Mouse (Mus musculus): Measurements from ENCODE around the gene 2700081O15Rik. TPM values are rescaled to one million over a fixed set of nuclear protein-coding genes. Genes with fewer than 3 reads are reported as not detected.

The 2700081O15Rik gene
- polyA plus RNA-seq, 1 experiment from 2014 or later = 16.0 TPM

DNA sequence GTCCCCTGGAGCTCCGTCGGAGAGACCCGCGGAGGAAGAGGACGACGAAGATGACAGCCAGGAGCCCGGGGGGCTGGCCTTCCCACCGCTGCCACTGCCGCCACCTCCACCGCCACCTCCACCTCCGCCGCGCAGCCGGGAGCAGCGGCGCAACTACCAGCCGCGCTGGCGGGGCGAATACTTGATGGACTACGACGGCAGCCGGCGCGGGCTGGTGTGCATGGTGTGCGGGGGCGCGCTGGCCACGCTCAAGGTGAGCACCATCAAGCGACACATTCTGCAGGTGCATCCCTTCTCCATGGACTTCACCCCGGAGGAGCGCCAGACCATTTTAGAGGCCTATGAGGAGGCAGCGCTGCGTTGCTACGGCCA lies 5.2 kb downstream of the 2700081O15Rik start:
- no peak for ATAC-seq (ENCODE audit: low FRiP score)
- Histone ChIP-seq H3K4me2 (peak overlapping the region; percentile 85), H3K9ac (replicated peaks) (peak overlapping the region; percentile 57), H3K36me3 (peaks cover 32% of the 10 kb centered on the region), H3K9me3 (replicated peaks) (no peaks in the 10 kb centered on the region), H3K4me1 (peaks cover 68% of the 10 kb centered on the region), H3K27ac (replicated peaks) (peak overlapping the region; percentile 85), H3K4me3 (replicated peaks) (peak overlapping the region; percentile 43), H3K27me3 (replicated peaks) (no peaks in the 10 kb centered on the region)
- WGBS = 11% methylated on average over 32 of the region's 35 CpGs

DNA sequence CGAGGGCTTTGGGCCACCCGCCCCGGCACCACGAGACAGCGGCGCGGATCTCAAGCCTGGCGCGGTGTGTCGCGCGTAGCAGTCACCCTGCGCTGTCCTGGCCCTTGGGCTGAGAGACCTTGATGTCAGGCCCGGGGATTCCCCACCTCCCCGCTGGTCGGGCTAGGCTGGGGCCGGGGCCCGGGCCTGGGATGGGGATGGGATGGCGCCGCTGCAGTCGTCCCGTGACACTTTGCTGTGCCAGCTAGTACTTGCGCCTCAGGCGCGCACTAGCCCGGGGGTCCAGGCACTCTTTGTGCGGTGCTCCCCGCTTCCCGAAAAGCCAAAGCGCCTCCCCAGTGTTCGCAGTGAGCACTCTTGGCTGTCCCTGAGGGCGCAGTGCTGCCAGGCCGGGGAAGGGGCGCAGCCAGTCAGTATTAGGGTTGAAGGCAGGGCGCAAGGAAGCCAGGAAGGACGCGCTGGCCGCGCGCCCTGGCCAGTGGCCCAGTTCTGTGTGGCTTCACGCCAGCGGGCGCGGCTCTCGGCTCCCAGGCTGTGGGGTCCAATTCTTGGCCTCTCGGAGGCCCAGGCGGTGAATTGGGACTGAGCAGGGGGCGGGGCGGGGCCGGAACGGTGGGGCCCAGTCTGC lies 5.7 kb downstream of the 2700081O15Rik start:
- H3K4me2 ChIP-seq = peak overlapping the region; percentile 85
- H3K27ac ChIP-seq (replicated peaks) = peak overlapping the region; percentile 85
- H3K36me3 ChIP-seq = peaks cover 37% of the 10 kb centered on the region
- WGBS = 7% methylated on average over 51 of the region's 51 CpGs
- H3K4me3 ChIP-seq (replicated peaks) = peak overlapping the region; percentile 43
- no peaks in the 10 kb centered on the region for H3K27me3 ChIP-seq (replicated peaks)
- peak; percentile 60 for ATAC-seq (ENCODE audit: low FRiP score)
- H3K9me3 ChIP-seq (replicated peaks) = no peaks in the 10 kb centered on the region
- peaks cover 68% of the 10 kb centered on the region for H3K4me1 ChIP-seq
- peak overlapping the region; percentile 57 for H3K9ac ChIP-seq (replicated peaks)

DNA sequence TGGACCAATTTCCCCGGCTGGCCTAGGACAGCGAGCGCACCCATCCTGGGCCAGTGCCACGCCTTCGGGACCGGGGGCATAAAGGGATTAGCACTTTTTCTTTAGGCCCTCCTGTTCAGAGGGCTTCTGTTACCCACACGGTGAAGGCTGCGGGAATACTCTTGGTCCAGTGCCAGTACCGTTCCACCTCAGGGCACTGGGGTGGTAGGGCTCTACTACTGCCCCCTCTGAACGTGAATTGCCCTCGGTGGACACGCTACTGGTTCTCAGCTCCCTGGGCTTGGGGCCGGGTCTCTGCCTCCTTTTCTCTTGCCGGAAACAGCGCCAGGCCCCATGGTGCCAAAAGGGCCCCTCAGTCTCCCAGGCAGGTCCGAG lies 6.2 kb downstream of the 2700081O15Rik start:
- ATAC-seq (ENCODE audit: low FRiP score) = no peak; the same call in none of the 2 replicates
- Histone ChIP-seq H3K27me3 (replicated peaks) (no peaks in the 10 kb centered on the region), H3K36me3 (peaks cover 42% of the 10 kb centered on the region), H3K27ac (replicated peaks) (peak overlapping the region; percentile 85), H3K9ac (replicated peaks) (peak overlapping the region; percentile 57), H3K4me3 (replicated peaks) (peak overlapping the region; percentile 43), H3K9me3 (replicated peaks) (no peaks in the 10 kb centered on the region), H3K4me2 (peak overlapping the region; percentile 85), H3K4me1 (peaks cover 68% of the 10 kb centered on the region)
- WGBS = 17% methylated on average over 16 of the region's 16 CpGs

DNA sequence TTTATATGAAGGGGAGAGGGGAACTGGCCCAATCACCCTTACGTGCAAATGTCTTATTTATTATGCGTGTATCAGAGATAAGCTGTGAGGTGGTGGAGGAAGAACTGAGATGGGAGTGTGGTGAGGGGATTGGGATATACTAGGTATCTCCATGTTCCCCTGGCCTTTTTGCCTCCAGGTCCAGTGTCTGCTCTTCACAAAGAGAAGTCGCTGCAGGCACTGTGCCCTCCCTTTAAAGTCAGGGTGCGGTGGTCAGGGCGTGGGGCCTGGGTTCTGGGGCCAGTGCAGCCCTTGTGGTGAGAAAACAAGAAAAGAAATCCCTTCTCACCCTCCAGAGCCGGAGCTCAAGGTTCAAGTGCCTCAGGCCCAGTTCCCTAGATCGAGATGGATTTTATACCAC lies 6.7 kb downstream of the 2700081O15Rik start:
- 45% methylated on average over 7 of the region's 7 CpGs for WGBS
- Histone ChIP-seq H3K27ac (replicated peaks) (peak overlapping the region; percentile 85), H3K27me3 (replicated peaks) (no peaks in the 10 kb centered on the region), H3K36me3 (peaks cover 45% of the 10 kb centered on the region), H3K4me3 (replicated peaks) (peak overlapping the region; percentile 43), H3K9ac (replicated peaks) (peak overlapping the region; percentile 57), H3K4me1 (peaks cover 63% of the 10 kb centered on the region), H3K4me2 (peak overlapping the region; percentile 85), H3K9me3 (replicated peaks) (no peaks in the 10 kb centered on the region)
- no peak for ATAC-seq (ENCODE audit: low FRiP score)

DNA sequence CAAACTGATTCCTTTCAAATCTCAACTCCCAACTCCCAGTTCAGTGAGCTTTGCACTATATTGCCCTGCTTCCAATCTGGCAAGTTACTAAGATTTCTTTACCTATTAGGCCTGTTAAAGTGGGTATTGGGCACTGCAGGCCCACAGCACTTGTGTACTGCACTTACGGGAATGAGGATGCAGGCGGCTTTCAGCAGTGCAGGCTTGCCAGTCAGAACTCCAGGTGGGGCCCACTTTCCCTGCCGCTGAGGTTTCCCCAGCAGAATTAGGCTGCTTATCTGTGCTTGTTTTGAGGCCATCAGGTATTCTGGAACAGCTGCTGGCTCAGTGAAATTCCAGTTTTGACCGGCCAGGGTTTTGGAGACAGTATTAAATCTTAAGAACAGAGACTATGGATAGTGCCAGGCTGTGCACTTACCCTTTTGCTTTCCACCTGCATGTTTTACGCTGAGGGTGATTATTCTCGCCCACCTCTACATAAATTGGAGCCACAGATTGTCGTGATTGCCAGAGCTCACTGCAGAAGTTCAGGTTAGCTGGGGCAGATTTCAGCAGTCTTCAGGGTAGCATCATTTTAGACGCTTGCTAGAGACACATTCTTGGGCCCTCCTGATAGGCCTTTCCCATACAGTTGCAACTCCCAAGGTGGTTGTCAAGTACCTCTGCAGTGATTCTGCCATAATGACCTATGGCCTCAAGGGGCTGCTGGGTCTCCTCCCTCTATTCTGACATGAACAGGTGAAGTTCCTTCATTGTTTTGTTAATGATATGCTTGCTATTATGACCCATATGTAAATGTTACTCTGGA lies 7.4 kb downstream of the 2700081O15Rik start:
- peak overlapping the region; percentile 85 for H3K4me2 ChIP-seq
- peak overlapping the region; percentile 57; the same call in 1 of the 2 replicates for H3K9ac ChIP-seq (replicated peaks)
- no peak for ATAC-seq (ENCODE audit: low FRiP score)
- no peaks in the 10 kb centered on the region for H3K27me3 ChIP-seq (replicated peaks)
- 45% methylated on average over 8 of the region's 8 CpGs for WGBS
- H3K9me3 ChIP-seq (replicated peaks) = no peaks in the 10 kb centered on the region
- H3K27ac ChIP-seq (replicated peaks) = peak overlapping the region; percentile 85
- H3K4me1 ChIP-seq = peaks cover 56% of the 10 kb centered on the region
- H3K36me3 ChIP-seq = peaks cover 50% of the 10 kb centered on the region
- H3K4me3 ChIP-seq (replicated peaks) = peak overlapping the region; percentile 43

DNA sequence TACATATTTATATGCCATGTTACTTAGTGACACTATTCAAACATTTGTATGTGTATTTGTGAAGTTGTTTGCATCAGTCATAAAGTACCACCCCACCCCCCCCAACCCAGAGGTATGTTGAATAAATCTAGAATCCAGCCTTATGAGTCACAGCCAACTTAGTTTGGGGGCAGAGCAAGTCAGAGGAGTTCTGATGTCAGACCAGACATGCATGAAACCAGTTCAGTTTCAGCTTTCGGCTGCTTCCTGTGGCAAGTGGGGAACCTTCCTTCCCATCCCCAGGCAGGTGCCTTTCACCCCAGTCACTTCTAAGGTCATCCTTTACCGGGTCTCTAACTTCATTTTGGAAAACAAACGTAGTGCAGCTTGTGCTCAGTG lies 8.0 kb downstream of the 2700081O15Rik start:
- Histone ChIP-seq H3K27ac (replicated peaks) (no peak overlapping the region), H3K9me3 (replicated peaks) (no peaks in the 10 kb centered on the region), H3K4me1 (peaks cover 50% of the 10 kb centered on the region), H3K36me3 (peaks cover 53% of the 10 kb centered on the region), H3K4me3 (replicated peaks) (no peak overlapping the region), H3K9ac (replicated peaks) (no peak overlapping the region), H3K27me3 (replicated peaks) (no peaks in the 10 kb centered on the region), H3K4me2 (no peak overlapping the region)
- 39% methylated on average over 3 of the region's 3 CpGs for WGBS
- no peak for ATAC-seq (ENCODE audit: low FRiP score)

DNA sequence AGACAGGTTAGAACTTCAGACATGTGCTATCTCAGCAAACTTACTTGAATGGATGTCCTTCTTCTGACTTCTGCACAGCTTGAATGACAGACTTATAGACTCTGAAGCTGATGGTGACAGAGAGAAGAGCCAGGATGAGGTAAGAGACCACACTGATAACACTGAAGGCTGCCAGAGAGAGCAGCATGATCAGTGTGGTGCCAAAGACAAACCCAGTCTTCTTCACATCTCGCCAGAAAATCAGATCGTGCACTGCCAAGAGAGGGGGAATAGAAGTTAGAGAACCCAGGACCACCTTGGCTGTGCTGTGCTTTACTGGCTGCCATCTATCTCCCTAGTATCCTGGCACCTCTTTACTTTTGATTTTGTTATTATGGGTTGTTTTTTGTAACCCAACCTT lies 17.5 kb downstream of the 2700081O15Rik start:
- no peaks in the 10 kb centered on the region for H3K9me3 ChIP-seq (replicated peaks)
- 100% methylated on average over 2 of the region's 2 CpGs for WGBS
- no peak overlapping the region for H3K4me3 ChIP-seq (replicated peaks)
- H3K27ac ChIP-seq (replicated peaks) = no peak overlapping the region
- H3K9ac ChIP-seq (replicated peaks) = no peak overlapping the region
- H3K27me3 ChIP-seq (replicated peaks) = no peaks in the 10 kb centered on the region
- no peak overlapping the region for H3K4me2 ChIP-seq
- H3K4me1 ChIP-seq = peaks cover 3% of the 10 kb centered on the region; the same call in 1 of the 2 replicates
- peaks cover 46% of the 10 kb centered on the region for H3K36me3 ChIP-seq
- ATAC-seq (ENCODE audit: low FRiP score) = no peak

DNA sequence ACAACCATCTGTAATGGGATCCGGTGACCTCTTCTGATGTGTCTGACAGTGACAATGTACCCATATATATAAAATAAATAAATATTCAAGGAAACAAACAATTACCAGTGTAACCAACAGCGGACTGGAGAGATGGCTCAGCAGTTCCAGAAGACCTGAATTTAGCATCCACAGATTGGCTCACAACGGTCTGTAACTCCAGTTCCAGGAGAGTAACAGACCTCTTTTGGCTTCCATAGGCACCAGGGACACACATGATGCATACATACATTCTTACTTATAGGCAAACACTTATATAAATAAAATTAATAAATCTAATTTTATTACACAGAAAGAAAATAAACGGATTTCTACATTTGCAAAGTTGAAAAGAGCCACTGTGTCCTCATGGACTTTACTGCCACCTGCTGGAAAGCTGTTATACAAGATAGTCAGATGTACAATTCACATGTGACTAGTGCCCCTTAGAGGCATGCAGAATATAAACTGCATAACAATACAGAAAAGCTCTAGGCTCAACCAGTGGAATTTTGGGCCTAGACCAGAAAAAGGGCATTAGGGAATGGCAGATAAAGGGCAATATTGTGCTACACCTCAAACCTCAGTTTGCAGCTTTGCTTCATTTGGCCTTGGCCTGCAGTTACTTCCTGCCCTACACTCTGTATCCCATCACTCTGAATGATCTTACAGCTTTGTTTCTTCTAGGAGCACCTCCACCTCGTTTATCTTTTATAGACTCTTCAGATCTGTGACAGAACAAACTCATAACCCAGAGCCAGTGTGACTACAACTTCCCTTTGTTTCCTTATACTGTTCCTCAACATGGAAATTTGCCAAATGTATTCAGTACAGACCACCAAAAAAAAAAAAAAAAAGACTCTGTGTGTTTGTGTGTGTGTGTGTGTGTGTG lies 18.9 kb downstream of the 2700081O15Rik start:
- Histone ChIP-seq H3K9ac (replicated peaks) (no peak overlapping the region), H3K9me3 (replicated peaks) (no peaks in the 10 kb centered on the region), H3K27me3 (replicated peaks) (no peaks in the 10 kb centered on the region), H3K4me2 (no peak overlapping the region), H3K36me3 (peaks cover 35% of the 10 kb centered on the region), H3K27ac (replicated peaks) (peak overlapping the region; percentile 74), H3K4me1 (peaks cover 10% of the 10 kb centered on the region), H3K4me3 (replicated peaks) (no peak overlapping the region)
- ATAC-seq (ENCODE audit: low FRiP score) = peak; percentile 42; the same call in 1 of the 2 replicates
- 72% methylated on average over 5 of the region's 5 CpGs for WGBS

DNA sequence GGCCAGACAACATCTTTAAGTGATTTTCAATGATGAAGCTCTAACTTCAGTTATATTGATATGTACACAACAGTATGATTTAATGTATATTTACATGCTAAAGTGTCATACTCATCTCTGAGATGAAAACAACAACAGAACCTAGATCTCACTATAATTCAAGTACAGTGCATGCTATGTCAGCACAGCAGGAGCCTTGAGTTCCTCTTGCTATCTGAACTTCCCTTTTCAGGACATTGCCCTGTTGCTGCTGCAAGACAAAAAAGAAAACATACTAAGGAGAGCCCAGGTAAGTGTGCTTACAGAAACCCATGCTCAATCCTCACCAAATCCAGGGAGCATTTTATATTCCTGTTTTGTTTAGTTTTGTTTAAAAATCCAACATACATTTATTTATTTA lies 20.9 kb downstream of the 2700081O15Rik start:
- Histone ChIP-seq H3K4me2 (no peak overlapping the region), H3K4me1 (peaks cover 13% of the 10 kb centered on the region), H3K36me3 (peaks cover 16% of the 10 kb centered on the region), H3K27me3 (replicated peaks) (no peaks in the 10 kb centered on the region), H3K9ac (replicated peaks) (no peak overlapping the region), H3K9me3 (replicated peaks) (no peaks in the 10 kb centered on the region), H3K27ac (replicated peaks) (no peak overlapping the region), H3K4me3 (replicated peaks) (no peak overlapping the region)
- ATAC-seq (ENCODE audit: low FRiP score) = no peak

DNA sequence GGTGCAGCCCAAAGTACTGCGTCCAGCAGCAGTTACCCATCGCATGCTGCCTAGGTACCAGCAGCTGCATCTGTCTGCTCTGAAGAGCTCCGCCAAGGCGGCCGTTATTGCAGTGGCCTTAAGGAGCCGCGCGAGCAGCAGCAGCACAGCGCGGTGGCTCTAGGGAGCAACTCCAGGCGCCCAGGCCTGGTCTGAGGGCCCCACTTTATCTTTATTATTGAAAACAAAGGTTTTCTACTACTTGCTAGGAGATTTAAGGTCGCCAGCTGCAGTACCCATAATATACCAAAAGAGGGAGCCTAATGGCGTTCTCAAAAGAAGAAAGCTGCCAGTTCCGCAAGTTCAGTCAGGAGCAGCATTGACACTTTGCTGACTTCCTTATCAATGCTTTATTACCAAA lies 24.1 kb downstream of the 2700081O15Rik start:
- H3K27ac ChIP-seq (replicated peaks) = peak overlapping the region; percentile 60; the same call in 1 of the 2 replicates
- 0 out of 2 replicates have a peak overlapping the region, but pooled peaks have one; percentile 8 for H3K9ac ChIP-seq (replicated peaks)
- WGBS = 46% methylated on average over 14 of the region's 14 CpGs
- peaks cover 2% of the 10 kb centered on the region; the same call in 1 of the 2 replicates for H3K36me3 ChIP-seq
- peak overlapping the region; percentile 9; the same call in 1 of the 2 replicates for H3K4me2 ChIP-seq
- H3K4me3 ChIP-seq (replicated peaks) = no peak overlapping the region; the same call in 1 of the 2 replicates
- ATAC-seq (ENCODE audit: low FRiP score) = no peak
- H3K4me1 ChIP-seq = peaks cover 13% of the 10 kb centered on the region
- no peaks in the 10 kb centered on the region for H3K27me3 ChIP-seq (replicated peaks)
- H3K9me3 ChIP-seq (replicated peaks) = no peaks in the 10 kb centered on the region

DNA sequence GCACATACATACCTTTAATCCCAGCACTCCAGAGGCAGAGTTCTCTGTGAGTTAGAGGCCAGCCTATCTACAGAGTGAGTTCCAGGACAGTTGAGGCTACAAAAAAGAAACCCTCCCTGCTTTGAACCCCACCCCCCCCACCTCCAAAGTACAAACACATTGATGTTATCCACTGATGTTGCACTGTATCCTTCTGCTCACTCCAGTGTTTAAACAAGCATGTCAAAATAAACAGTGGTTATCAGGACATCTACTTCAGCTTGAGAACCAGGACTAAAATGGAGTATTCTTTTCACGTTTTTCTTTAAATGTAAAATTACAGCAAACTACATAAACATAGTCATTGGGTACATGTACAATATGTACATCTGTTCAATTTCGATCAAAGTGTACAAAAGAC lies 27.7 kb downstream of the 2700081O15Rik start:
- H3K4me2 ChIP-seq = no peak overlapping the region
- H3K27ac ChIP-seq (replicated peaks) = no peak overlapping the region
- H3K36me3 ChIP-seq = peaks cover 6% of the 10 kb centered on the region
- WGBS = 96% methylated on average over 2 of the region's 2 CpGs
- H3K9me3 ChIP-seq (replicated peaks) = no peaks in the 10 kb centered on the region
- peaks cover 10% of the 10 kb centered on the region for H3K4me1 ChIP-seq
- no peaks in the 10 kb centered on the region for H3K27me3 ChIP-seq (replicated peaks)
- no peak overlapping the region for H3K9ac ChIP-seq (replicated peaks)
- ATAC-seq (ENCODE audit: low FRiP score) = no peak
- H3K4me3 ChIP-seq (replicated peaks) = no peak overlapping the region

All from neural tube, embryonic 15.5 days (tissue).